In the genomic region with DNA sequence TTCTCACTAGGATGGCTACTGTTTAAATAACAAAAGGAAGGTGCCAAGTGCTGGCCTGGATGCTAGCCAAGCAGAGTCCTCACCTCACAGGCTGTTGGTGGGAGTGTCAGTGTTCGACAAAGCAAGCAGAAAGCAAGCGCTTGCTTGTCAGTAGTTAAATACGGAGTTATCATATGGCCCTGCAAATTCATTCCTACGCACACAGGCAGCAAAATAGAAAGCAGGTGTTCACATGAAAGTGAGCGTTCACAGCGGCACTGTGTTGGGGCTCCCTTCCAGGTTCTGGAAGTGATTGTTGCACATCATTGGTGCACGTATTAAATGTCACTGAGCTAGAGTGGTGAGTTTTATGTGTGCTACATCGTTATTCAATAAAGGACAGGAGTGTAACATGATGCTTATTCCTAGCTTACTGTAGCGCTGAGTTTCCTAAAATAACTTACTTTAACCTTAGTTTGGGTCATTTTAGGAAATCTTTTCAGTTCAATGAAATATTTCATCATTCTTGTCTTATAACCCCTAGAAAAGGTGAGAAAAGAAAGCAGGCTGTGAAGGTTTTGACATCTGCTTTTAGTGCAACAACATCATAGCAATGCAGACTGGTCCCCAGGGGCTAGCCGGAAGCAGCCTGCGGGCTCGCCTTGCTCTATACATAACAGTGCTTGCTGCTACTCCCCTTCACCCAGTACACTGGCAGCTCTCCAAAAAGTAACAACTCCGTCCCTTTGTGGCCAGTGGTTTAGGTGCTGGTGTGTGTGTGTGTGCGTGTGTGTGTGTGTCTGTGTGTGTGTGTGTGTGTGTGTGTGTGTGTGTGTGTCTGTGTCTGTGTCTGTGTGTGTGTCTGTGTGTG, we compare ENCODE assay signal across 9 mouse cellular contexts. TPM values are rescaled to one million over a fixed set of nuclear protein-coding genes. Genes with fewer than 3 reads are reported as not detected.
DNase-seq lines count a peak whose midpoint lies in the region; ATAC-seq and TF ChIP-seq lines count a peak whose summit lies in the region.
"Had no signal": no experiment of that assay in that cellular context is flagged by ENCODE, and none has a peak within 500 bp of the region (broad histone marks: within the 10 kb centered on the region; RNA-seq: fewer than 3 reads in every experiment).

No protein-coding gene starts in this region.

- H3K4me1 ChIP-seq in liver, embryonic 13.5 days (replicated peaks), result peaks cover 10% of the 10 kb centered on the region
- H3K4me1 ChIP-seq in embryonic facial prominence, embryonic 11.5 days (ENCODE audit: control insufficient read depth, insufficient read depth, low read length), result 0 out of 2 replicates have a peak, but pooled peaks cover 2% of the 10 kb centered on the region

- TF ChIP-seq CTCF in brain, embryonic 14.5 days (IDR thresholded peaks at IDR 0.05; ENCODE audit: borderline replicate concordance, extremely low read depth, insufficient read depth, insufficient read length), result no peak

- no peaks in the 10 kb centered on the region for H3K9me3 ChIP-seq in liver, embryonic 13.5 days (replicated peaks)
- H3K9me3 ChIP-seq in embryonic facial prominence, embryonic 11.5 days (replicated peaks; ENCODE audit: control insufficient read depth, low read length), result no peaks in the 10 kb centered on the region
- H3K9me3 ChIP-seq: neural tube, embryonic 12.5 days had no signal

- 0 out of 2 replicates have a peak, but pooled peaks cover 3% of the 10 kb centered on the region for H3K27me3 ChIP-seq in liver, embryonic 13.5 days
- H3K27me3 ChIP-seq in embryonic facial prominence, embryonic 11.5 days (ENCODE audit: control insufficient read depth, insufficient read depth, low read length), result no peaks in the 10 kb centered on the region
- H3K27me3 ChIP-seq: neural tube, embryonic 12.5 days had no signal

- no peaks in the 10 kb centered on the region for H3K36me3 ChIP-seq in liver, embryonic 13.5 days
- H3K36me3 ChIP-seq in embryonic facial prominence, embryonic 11.5 days (replicated peaks; ENCODE audit: control insufficient read depth, insufficient read depth, low read depth, low read length), result no peaks in the 10 kb centered on the region
- H3K36me3 ChIP-seq: neural tube, embryonic 12.5 days had no signal

- no peak overlapping the region for H3K27ac ChIP-seq in liver, embryonic 13.5 days
- H3K27ac ChIP-seq in embryonic facial prominence, embryonic 11.5 days (replicated peaks; ENCODE audit: low read depth, low read length), result no peak overlapping the region
- H3K27ac ChIP-seq: neural tube, embryonic 12.5 days had no signal

- H3K4me2 ChIP-seq in liver, embryonic 13.5 days, result no peak overlapping the region
- H3K4me2 ChIP-seq in embryonic facial prominence, embryonic 11.5 days (ENCODE audit: low read depth, low read length), result no peak overlapping the region
- H3K4me2 ChIP-seq: neural tube, embryonic 12.5 days had no signal

- H3K4me3 ChIP-seq in liver, embryonic 13.5 days (replicated peaks), result no peak overlapping the region
- H3K4me3 ChIP-seq in embryonic facial prominence, embryonic 11.5 days (ENCODE audit: low read depth, low read length), result no peak overlapping the region
- H3K4me3 ChIP-seq: erythroblast, embryonic 14.5 days; neural tube, embryonic 12.5 days had no signal

- 65% methylated on average over 14 of the region's 14 CpGs for WGBS in liver, embryonic 13.5 days (ENCODE audit: insufficient replicate concordance)
- WGBS in embryonic facial prominence, embryonic 11.5 days, result 21% methylated on average over 14 of the region's 14 CpGs

- no peak for TF ChIP-seq POLR2A in brain, embryonic 14.5 days (IDR thresholded peaks at IDR 0.05; ENCODE audit: borderline replicate concordance, extremely low read depth, insufficient read depth, insufficient read length, poor library complexity, severe bottlenecking)

- no peak for DNase-seq in liver, embryonic 13.5 days
- DNase-seq in liver, result no peak
- peak; percentile 53 for DNase-seq in brain, embryonic 14.5 days (ENCODE audit: low read depth)
- DNase-seq in embryonic facial prominence, embryonic 11.5 days (ENCODE audit: low spot score), result peak; percentile 88
- DNase-seq in layer of hippocampus, adult 9-10 months (ENCODE audit: low spot score), result peak; percentile 40
- DNase-seq in natural killer cell, adult 2 months (ENCODE audit: low spot score in 2 of 2), result peak; percentile 67 to 68
- no peak for DNase-seq in ovary, adult 18-20 months (ENCODE audit: low spot score)

- no peak overlapping the region for H3K9ac ChIP-seq in liver, embryonic 13.5 days
- H3K9ac ChIP-seq in embryonic facial prominence, embryonic 11.5 days (replicated peaks; ENCODE audit: low read length), result no peak overlapping the region
- H3K9ac ChIP-seq: neural tube, embryonic 12.5 days had no signal

- ATAC-seq in liver, embryonic 13.5 days (ENCODE audit: low read depth), result 0 out of 2 replicates have a peak, but pooled peaks have one; percentile 20
- peak; percentile 88 for ATAC-seq in embryonic facial prominence, embryonic 11.5 days (replicated peaks; ENCODE audit: insufficient number of reproducible peaks, low FRiP score, low TSS enrichment, low read depth)

RNA-seq across cellular contexts. Expression of a gene that starts 17.2 kb away (rescaled TPM):
- polyA plus RNA-seq in liver, embryonic 13.5 days (2015; fragmentation: Nextera tagmentation; extraction: Ambion mirVana), result 48.3 and 58.2 TPM in 2 replicates
- 62.2 and 82.6 TPM in 2 replicates for polyA plus RNA-seq in brain, embryonic 14.5 days (2012; rRNA removed)
- 36.5 and 40.1 TPM in 2 replicates for polyA plus RNA-seq in embryonic facial prominence, embryonic 11.5 days (2014; fragmentation: Nextera tagmentation; extraction: Ambion mirVana)

RNA-seq across cellular contexts. Expression of a gene that starts 17.6 kb away (rescaled TPM):
- 39.6 and 40.0 TPM in 2 replicates for polyA plus RNA-seq in liver, embryonic 13.5 days (2015; fragmentation: Nextera tagmentation; extraction: Ambion mirVana)
- polyA plus RNA-seq in brain, embryonic 14.5 days (2012; rRNA removed), result 72.1 and 92.2 TPM in 2 replicates
- 66.7 and 76.4 TPM in 2 replicates for polyA plus RNA-seq in embryonic facial prominence, embryonic 11.5 days (2014; fragmentation: Nextera tagmentation; extraction: Ambion mirVana)

RNA-seq across cellular contexts. Expression of a gene that starts 57.8 kb away (rescaled TPM):
- 33.9 and 36.7 TPM in 2 replicates for polyA plus RNA-seq in liver, embryonic 13.5 days (2015; fragmentation: Nextera tagmentation; extraction: Ambion mirVana)
- polyA plus RNA-seq in brain, embryonic 14.5 days (2012; rRNA removed), result 36.4 and 45.3 TPM in 2 replicates
- 32.4 and 36.7 TPM in 2 replicates for polyA plus RNA-seq in embryonic facial prominence, embryonic 11.5 days (2014; fragmentation: Nextera tagmentation; extraction: Ambion mirVana)

Comparison
In these comparisons a context has a peak if more than half of its experiments do, and no peak if none do; other contexts are left out.
1. DNase-seq: peak in brain, embryonic 14.5 days (single experiment), embryonic facial prominence, embryonic 11.5 days (single experiment), layer of hippocampus, adult 9-10 months (single experiment) and natural killer cell, adult 2 months (2 of 2); none in liver, embryonic 13.5 days (single experiment), liver (single experiment) and ovary, adult 18-20 months (single experiment).